Mouse (Mus musculus): Measurements from ENCODE around the gene Ppp1r15b. TPM values are rescaled to one million over a fixed set of nuclear protein-coding genes. Genes with fewer than 3 reads are reported as not detected.

The Ppp1r15b gene
- total RNA-seq, 2 experiments from 2014 or later: 38.2 to 42.1 TPM

DNA sequence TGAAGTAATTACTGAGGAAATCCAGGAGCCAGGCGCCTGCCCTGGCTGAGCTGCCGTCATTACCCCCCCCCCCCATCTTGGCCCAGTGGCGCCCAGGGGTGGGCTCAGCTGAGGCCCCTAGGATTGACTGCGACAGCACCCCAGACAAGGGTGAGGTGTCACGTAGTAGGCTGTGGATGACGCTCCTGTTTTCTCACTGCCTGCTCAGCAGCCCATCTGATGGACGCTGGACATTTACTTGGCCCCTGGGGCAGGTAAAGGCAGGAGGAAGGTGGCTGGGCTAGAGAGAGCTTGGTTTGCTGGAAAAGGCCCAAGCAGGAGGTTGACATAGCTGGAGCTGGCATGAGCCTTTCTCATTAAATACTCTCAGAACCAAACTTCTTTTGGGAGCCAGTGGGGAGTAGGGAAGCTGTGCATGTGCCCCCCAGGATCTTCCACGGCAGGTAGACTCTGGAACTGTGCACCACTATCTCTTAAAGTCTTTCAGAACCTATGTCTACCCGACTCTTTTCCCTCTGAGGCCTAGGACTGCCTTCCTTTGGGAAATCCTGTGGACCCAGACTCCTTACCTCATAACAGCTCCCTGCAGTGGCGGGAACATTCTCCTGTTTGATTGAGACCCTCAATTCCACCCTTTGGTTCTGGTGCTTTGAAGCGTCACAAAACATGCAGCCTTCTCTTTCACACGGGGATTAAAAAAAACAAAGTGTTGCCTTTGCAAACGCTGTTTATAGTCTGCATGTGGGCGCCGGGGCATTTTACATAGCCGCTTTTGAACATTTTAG, 52.4 kb downstream of the Ppp1r15b start:
- intact Hi-C loops (cut with DNase I): no loop called here

DNA sequence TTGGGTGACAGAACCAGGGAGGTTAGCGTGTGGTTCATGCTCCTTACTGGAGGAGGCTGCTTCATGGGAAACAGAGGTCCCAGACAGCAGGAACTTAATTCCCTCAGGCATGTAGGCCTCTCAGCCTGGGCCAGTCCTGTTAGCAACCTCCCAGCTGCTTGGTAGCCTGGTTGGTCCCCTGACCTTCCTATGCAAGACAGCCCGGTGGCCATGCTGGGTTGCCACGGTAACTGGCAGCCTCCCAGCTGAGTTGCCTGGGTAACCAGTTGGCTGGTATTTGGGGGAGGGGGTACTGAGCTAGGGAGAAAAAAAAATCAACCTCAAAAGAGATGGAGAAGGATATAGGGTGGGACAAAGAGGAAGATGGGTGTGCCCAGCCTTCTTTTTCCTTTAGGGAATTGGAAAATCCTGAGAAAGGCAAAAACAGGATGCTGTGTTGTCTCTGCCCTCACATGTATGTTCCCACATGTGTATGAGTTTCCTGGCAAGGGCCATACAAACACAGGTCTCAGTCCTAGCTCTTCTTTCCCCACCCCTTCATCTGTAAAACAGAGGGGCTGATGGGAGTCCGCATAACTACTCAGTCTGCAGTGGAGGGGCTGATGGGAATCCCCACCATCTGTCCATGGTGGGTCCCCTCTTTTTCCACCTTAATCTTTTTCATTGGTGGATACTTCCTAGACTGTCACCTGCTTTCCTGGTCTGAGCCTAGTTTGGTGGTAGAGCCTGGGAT, 57.2 kb downstream of the Ppp1r15b start:
- intact Hi-C loops (cut with DNase I): loop anchor here (2.0 kb wide), 2 partner anchors 21 to 71 kb away; no protein-coding TSS in a partner anchor
- DNase-seq: no peak

More for the DNA sequence above, 52.4 kb downstream of the Ppp1r15b start:
- no peak for DNase-seq

DNA sequence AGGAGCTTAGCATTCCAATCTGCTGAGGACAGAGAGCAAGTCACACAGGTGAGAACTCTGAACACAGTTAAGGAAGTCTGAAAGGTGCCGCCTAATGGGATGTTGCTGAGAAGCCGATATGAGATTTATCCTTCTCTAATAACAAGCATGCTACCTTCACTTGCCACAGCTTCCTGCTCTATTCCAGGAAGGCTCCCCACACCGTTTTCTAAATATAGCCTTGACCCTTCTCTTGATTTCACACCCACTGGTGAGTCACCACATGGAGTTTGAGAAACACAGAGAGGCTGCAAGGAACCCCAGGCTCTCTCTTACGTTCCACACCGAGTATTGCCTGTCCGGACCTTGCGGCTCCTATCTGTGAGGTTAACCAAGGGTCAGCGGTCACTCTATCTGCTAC, 57.8 kb downstream of the Ppp1r15b start:
- DNase-seq: peak in 1 of 2 experiments; percentile 40
- intact Hi-C loops (cut with DNase I): loop anchor here (2.0 kb wide), 2 partner anchors 20 to 70 kb away; no protein-coding TSS in a partner anchor

Other genes starting within 250 kb of the Ppp1r15b start
- 10 to 100 TPM; 48.9 to 49.0 TPM for gene Mdm4, start 100.6 kb upstream of the Ppp1r15b start, total RNA-seq (2021)
- 10 to 100 TPM; 26.1 to 36.5 TPM for gene Pik3c2b, start 85.5 kb upstream of the Ppp1r15b start, total RNA-seq (2021)
- 10 to 100 TPM; 58.1 to 68.9 TPM for gene Plekha6, start 33.1 kb downstream of the Ppp1r15b start, total RNA-seq (2021)
- gene Golt1a, start 178.7 kb downstream of the Ppp1r15b start, total RNA-seq (2021): not detected
- not detected for gene Kiss1, start 190.7 kb downstream of the Ppp1r15b start, total RNA-seq (2021)
- under 1 TPM; 0.22 TPM for gene Ren1, start 219.4 kb downstream of the Ppp1r15b start, total RNA-seq (2021)
- 1 to 10 TPM in 1 of 2 experiments, under 1 TPM in 1; 0.82 to 1.1 TPM for gene Etnk2, start 232.4 kb downstream of the Ppp1r15b start, total RNA-seq (2021)

Measured in heart, postnatal 10 days (tissue).